Mouse (Mus musculus): ENCODE measurements at regions not wholly inside any gene's neighbourhood (a gene's known extent, or its start where the extent isn't known, plus 50 kb on each side); places are given as distances from the start of the nearest gene placed in this dataset.

- H3K4me3 ChIP-seq (ENCODE audit: low read depth, low read length) = no peak overlapping the region
- no peaks in the 10 kb centered on the region for H3K36me3 ChIP-seq (replicated peaks; ENCODE audit: control insufficient read depth, insufficient read depth, low read depth, low read length)
- H3K4me2 ChIP-seq (ENCODE audit: low read depth, low read length) = no peak overlapping the region
- peaks cover 4% of the 10 kb centered on the region; the same call in 1 of the 2 replicates for H3K4me1 ChIP-seq (ENCODE audit: control insufficient read depth, insufficient read depth, low read length)
- H3K9me3 ChIP-seq (replicated peaks; ENCODE audit: control insufficient read depth, low read length) = no peaks in the 10 kb centered on the region
- H3K9ac ChIP-seq (replicated peaks; ENCODE audit: low read length) = no peak overlapping the region
- no peaks in the 10 kb centered on the region for H3K27me3 ChIP-seq (ENCODE audit: control insufficient read depth, insufficient read depth, low read length)
- DNase-seq (ENCODE audit: low spot score) (no peak), ATAC-seq (replicated peaks; ENCODE audit: insufficient number of reproducible peaks, low FRiP score, low TSS enrichment, low read depth) (no peak)
- no peak overlapping the region for H3K27ac ChIP-seq (replicated peaks; ENCODE audit: low read depth, low read length)
- 83% methylated on average over 21 of the region's 21 CpGs for WGBS
Observed at GRCm38 (mm10) chr1:42415817-42416538, 279.6 kb upstream of the Pou3f3 start.

DNA sequence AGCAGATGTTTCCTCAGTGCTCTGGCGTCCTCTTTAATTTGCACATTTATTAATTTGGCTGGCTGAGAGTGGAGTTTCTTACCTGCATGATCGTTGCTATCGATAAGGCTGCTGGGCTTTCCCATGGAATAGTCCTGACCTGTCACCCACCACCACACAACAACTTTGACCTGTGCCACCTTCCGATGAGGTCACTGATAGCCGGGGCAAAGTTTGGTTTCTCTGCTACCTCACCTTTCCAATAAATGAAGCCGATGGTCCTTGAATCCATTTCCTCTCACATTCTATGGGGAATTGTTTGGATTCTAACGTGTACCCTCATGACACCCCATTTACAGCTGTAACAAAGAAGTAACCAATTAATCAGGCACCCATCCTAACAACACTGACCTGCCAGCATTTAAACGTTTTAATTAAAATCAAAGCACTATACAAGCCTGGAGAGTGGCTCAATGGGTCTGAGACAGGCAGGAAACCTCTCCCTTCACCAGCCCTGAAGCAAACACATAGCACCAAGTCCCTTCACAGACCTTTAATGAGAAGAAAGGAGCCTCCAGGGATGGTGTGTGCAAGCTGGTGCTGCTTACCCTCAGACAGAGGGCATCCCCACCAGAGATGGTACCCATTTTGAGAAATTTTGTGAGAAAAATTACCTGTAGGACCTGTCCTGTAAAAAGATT, 278.9 kb upstream of the Pou3f3 start:
- Histone ChIP-seq H3K9me3 (replicated peaks; ENCODE audit: control insufficient read depth, low read length) (no peaks in the 10 kb centered on the region), H3K27me3 (ENCODE audit: control insufficient read depth, insufficient read depth, low read length) (no peaks in the 10 kb centered on the region), H3K4me1 (ENCODE audit: control insufficient read depth, insufficient read depth, low read length) (peaks cover 4% of the 10 kb centered on the region; the same call in 1 of the 2 replicates), H3K9ac (replicated peaks; ENCODE audit: low read length) (no peak overlapping the region), H3K4me3 (ENCODE audit: low read depth, low read length) (no peak overlapping the region), H3K4me2 (ENCODE audit: low read depth, low read length) (no peak overlapping the region), H3K36me3 (replicated peaks; ENCODE audit: control insufficient read depth, insufficient read depth, low read depth, low read length) (no peaks in the 10 kb centered on the region), H3K27ac (replicated peaks; ENCODE audit: low read depth, low read length) (no peak overlapping the region)
- ATAC-seq (replicated peaks; ENCODE audit: insufficient number of reproducible peaks, low FRiP score, low TSS enrichment, low read depth) (no peak), DNase-seq (ENCODE audit: low spot score) (no peak)
- WGBS = 73% methylated on average over 8 of the region's 8 CpGs

DNA sequence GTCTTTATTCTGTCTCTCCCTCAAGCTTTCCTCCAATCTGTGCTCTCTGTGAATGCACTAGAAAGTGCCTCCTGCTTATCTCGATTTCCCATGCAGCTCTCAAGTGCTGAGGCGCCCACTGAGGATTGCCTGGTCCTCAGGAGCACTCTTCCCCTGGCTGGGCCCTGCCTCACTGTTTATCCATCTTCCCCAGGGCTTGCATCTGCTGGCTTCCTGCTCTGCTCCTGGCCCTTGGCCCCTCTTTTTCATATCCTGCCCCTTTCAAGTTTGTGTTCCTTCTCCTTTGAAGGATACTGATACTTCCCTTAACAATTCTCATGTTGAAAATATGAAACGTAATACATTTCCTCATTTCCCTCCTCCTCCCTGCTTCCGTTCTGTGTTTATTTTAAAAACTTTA, 277.8 kb upstream of the Pou3f3 start:
- H3K4me1 ChIP-seq (ENCODE audit: control insufficient read depth, insufficient read depth, low read length) = peaks cover 4% of the 10 kb centered on the region; the same call in 1 of the 2 replicates
- H3K9me3 ChIP-seq (replicated peaks; ENCODE audit: control insufficient read depth, low read length) = no peaks in the 10 kb centered on the region
- H3K4me3 ChIP-seq (ENCODE audit: low read depth, low read length) = no peak overlapping the region
- no peak for DNase-seq (ENCODE audit: low spot score)
- ATAC-seq (replicated peaks; ENCODE audit: insufficient number of reproducible peaks, low FRiP score, low TSS enrichment, low read depth) = no peak
- H3K9ac ChIP-seq (replicated peaks; ENCODE audit: low read length) = no peak overlapping the region
- H3K27me3 ChIP-seq (ENCODE audit: control insufficient read depth, insufficient read depth, low read length) = no peaks in the 10 kb centered on the region
- no peak overlapping the region for H3K4me2 ChIP-seq (ENCODE audit: low read depth, low read length)
- no peaks in the 10 kb centered on the region for H3K36me3 ChIP-seq (replicated peaks; ENCODE audit: control insufficient read depth, insufficient read depth, low read depth, low read length)
- WGBS = 42% methylated on average over 4 of the region's 4 CpGs
- H3K27ac ChIP-seq (replicated peaks; ENCODE audit: low read depth, low read length) = no peak overlapping the region

- no peak overlapping the region for H3K27ac ChIP-seq (replicated peaks; ENCODE audit: low read depth, low read length)
- H3K9me3 ChIP-seq (replicated peaks; ENCODE audit: control insufficient read depth, low read length) = no peaks in the 10 kb centered on the region
- H3K4me2 ChIP-seq (ENCODE audit: low read depth, low read length) = no peak overlapping the region
- 55% methylated on average over 1 of the region's 1 CpGs for WGBS
- no peak overlapping the region for H3K9ac ChIP-seq (replicated peaks; ENCODE audit: low read length)
- H3K4me3 ChIP-seq (ENCODE audit: low read depth, low read length) = no peak overlapping the region
- DNase-seq (ENCODE audit: low spot score) (no peak), ATAC-seq (replicated peaks; ENCODE audit: insufficient number of reproducible peaks, low FRiP score, low TSS enrichment, low read depth) (no peak)
- H3K36me3 ChIP-seq (replicated peaks; ENCODE audit: control insufficient read depth, insufficient read depth, low read depth, low read length) = no peaks in the 10 kb centered on the region
- no peaks in the 10 kb centered on the region for H3K27me3 ChIP-seq (ENCODE audit: control insufficient read depth, insufficient read depth, low read length)
- peaks cover 4% of the 10 kb centered on the region; the same call in 1 of the 2 replicates for H3K4me1 ChIP-seq (ENCODE audit: control insufficient read depth, insufficient read depth, low read length)
Observed at GRCm38 (mm10) chr1:42418233-42418632, 277.3 kb upstream of the Pou3f3 start.

DNA sequence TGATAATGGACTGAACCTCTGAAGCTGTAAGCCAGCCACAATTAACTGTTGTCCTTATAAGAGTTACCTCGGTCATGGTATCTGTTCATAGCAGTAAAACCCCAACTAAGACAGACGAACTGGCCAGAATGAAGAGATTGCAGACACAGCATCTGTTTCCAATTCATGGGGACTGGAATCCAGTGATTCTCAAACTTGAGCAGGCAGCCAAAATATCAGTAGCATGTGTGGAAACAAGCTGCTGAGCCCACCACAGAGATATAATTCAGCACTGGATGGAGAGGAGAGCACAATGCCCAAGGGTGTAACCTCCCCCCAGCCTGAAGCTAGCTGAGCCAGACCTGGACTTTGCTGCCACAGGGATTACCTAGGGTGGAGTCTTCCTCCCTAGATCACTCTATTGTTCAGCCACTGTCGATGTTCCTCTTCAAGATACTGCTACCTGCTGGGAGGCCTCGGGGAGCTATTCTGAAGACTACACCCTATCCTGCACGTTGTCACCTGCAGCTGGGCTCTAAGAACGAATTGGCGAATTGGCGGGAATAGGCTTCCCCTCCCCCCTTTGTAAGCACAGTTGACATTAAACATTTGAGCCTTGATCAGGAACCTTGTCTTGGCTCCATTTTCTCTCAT, 259.1 kb upstream of the Pou3f3 start:
- Histone ChIP-seq H3K4me3 (ENCODE audit: low read depth, low read length) (no peak overlapping the region), H3K4me1 (ENCODE audit: control insufficient read depth, insufficient read depth, low read length) (no peaks in the 10 kb centered on the region), H3K36me3 (replicated peaks; ENCODE audit: control insufficient read depth, insufficient read depth, low read depth, low read length) (no peaks in the 10 kb centered on the region), H3K27ac (replicated peaks; ENCODE audit: low read depth, low read length) (no peak overlapping the region), H3K9ac (replicated peaks; ENCODE audit: low read length) (no peak overlapping the region), H3K4me2 (ENCODE audit: low read depth, low read length) (no peak overlapping the region), H3K27me3 (ENCODE audit: control insufficient read depth, insufficient read depth, low read length) (no peaks in the 10 kb centered on the region), H3K9me3 (replicated peaks; ENCODE audit: control insufficient read depth, low read length) (no peaks in the 10 kb centered on the region)
- WGBS = 44% methylated on average over 8 of the region's 8 CpGs
- DNase-seq (ENCODE audit: low spot score) = peak; percentile 66
- no peak for ATAC-seq (replicated peaks; ENCODE audit: insufficient number of reproducible peaks, low FRiP score, low TSS enrichment, low read depth)

DNA sequence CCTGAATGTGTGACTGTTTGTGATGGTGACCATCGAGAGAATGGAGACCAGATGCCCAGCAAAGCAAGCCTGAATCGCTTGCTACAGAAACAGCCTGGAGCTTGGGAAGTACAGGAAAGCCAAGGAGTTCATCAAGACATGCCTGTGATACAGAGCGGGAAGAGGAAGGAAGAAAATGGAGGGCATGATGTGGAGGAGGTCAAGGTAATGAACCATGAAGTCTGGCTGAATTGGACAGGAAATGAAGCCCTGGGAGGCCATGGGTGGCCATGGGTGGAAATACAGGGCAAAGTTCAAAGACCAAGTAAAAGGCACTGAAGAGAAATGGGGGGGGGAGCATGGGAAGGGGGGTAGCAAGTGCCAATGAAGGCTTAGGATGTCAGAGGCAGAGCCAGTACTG, 227.2 kb upstream of the Pou3f3 start:
- no peaks in the 10 kb centered on the region for H3K27me3 ChIP-seq (ENCODE audit: control insufficient read depth, insufficient read depth, low read length)
- no peak overlapping the region for H3K9ac ChIP-seq (replicated peaks; ENCODE audit: low read length)
- no peaks in the 10 kb centered on the region for H3K4me1 ChIP-seq (ENCODE audit: control insufficient read depth, insufficient read depth, low read length)
- H3K4me3 ChIP-seq (ENCODE audit: low read depth, low read length) = no peak overlapping the region
- WGBS = 59% methylated on average over 3 of the region's 3 CpGs
- H3K9me3 ChIP-seq (replicated peaks; ENCODE audit: control insufficient read depth, low read length) = no peaks in the 10 kb centered on the region
- ATAC-seq (replicated peaks; ENCODE audit: insufficient number of reproducible peaks, low FRiP score, low TSS enrichment, low read depth) = no peak
- no peak for DNase-seq (ENCODE audit: low spot score)
- H3K36me3 ChIP-seq (replicated peaks; ENCODE audit: control insufficient read depth, insufficient read depth, low read depth, low read length) = no peaks in the 10 kb centered on the region
- H3K27ac ChIP-seq (replicated peaks; ENCODE audit: low read depth, low read length) = no peak overlapping the region
- no peak overlapping the region for H3K4me2 ChIP-seq (ENCODE audit: low read depth, low read length)

DNA sequence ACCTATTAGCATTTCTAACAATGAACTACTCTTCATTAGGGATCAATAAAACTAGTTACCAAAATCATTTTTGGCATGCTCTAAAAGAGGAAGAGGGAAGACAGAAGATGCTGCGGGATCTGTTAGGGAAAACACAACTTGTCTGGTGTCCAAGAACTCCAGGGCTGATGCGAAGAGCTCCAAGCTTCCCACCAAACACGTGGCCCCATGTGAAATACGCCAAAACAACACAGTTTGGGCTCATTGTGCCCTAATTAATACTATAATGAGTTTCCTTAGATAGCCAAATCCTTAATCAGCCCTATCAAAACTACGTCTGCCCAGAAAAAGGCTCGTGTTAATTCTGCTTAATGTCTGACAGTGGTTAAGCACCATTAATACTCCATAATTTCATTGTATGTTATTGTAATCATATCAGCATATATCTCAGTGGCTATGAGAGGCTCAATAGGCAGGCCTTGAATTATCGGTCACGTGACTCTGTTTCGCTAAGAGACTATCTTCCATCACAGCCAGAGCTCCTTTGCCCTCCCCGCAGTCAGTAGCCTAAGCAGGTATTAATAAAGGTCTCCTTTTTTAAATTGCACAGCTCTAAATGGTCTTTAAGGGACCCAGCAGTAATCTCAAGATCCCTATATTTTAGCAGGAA, 223.6 kb upstream of the Pou3f3 start:
- ATAC-seq (replicated peaks; ENCODE audit: insufficient number of reproducible peaks, low FRiP score, low TSS enrichment, low read depth) (no peak), DNase-seq (ENCODE audit: low spot score) (no peak)
- H3K27ac ChIP-seq (replicated peaks; ENCODE audit: low read depth, low read length) = no peak overlapping the region

More for the DNA sequence above, 223.6 kb upstream of the Pou3f3 start:
- H3K27me3 ChIP-seq (ENCODE audit: control insufficient read depth, insufficient read depth, low read length) = no peaks in the 10 kb centered on the region
- H3K4me1 ChIP-seq (ENCODE audit: control insufficient read depth, insufficient read depth, low read length) = no peaks in the 10 kb centered on the region
- H3K9ac ChIP-seq (replicated peaks; ENCODE audit: low read length) = no peak overlapping the region
- no peak overlapping the region for H3K4me3 ChIP-seq (ENCODE audit: low read depth, low read length)
- WGBS = 84% methylated on average over 10 of the region's 10 CpGs
- H3K36me3 ChIP-seq (replicated peaks; ENCODE audit: control insufficient read depth, insufficient read depth, low read depth, low read length) = no peaks in the 10 kb centered on the region
- H3K4me2 ChIP-seq (ENCODE audit: low read depth, low read length) = no peak overlapping the region
- H3K9me3 ChIP-seq (replicated peaks; ENCODE audit: control insufficient read depth, low read length) = no peaks in the 10 kb centered on the region
